Mouse (Mus musculus) layer of hippocampus, postnatal 25 days (tissue): ENCODE measurements around the gene Camta1. TPM values are rescaled to one million over a fixed set of nuclear protein-coding genes. Genes with fewer than 3 reads are reported as not detected.
A peak's percentile ranks its signal among the peaks of the same experiment; 100 is the strongest.

ENCODE experiments used
- DNase-seq, 2 experiments: peaks; one replicate each; pipeline ENCODE4 v3.0.0; 2022; ENCODE audit warnings: mixed read lengths in 2 of 2, low spot score in 1 of 2; ENCODE audit errors: extremely low spot score in 1 of 2
- total RNA-seq, 2 experiments: library from RNA; stranded (reverse); gene quantifications; 2 replicates each; pipeline ENCODE4 v1.2.3; 2021

Gene Camta1
- total RNA-seq, 2 experiments from 2014 or later, result 244 to 251 TPM

- DNase-seq, result no peak
These were observed 322.5 kb downstream of the Camta1 start for GRCm38 (mm10) chr4:151539167-151539525.

GRCm38 (mm10) chr4:151538446-151539166 lies 323.1 kb downstream of the Camta1 start:
- DNase-seq, result no peak

- no peak for DNase-seq
These were observed 325.7 kb downstream of the Camta1 start for GRCm38 (mm10) chr4:151535916-151536450.

GRCm38 (mm10) chr4:151533451-151533850 lies 328.2 kb downstream of the Camta1 start:
- no peak for DNase-seq

GRCm38 (mm10) chr4:151528436-151528835 lies 333.2 kb downstream of the Camta1 start:
- no peak for DNase-seq

- no peak for DNase-seq
These were observed 333.9 kb downstream of the Camta1 start for GRCm38 (mm10) chr4:151527763-151528162.

GRCm38 (mm10) chr4:151520103-151520502 lies 341.6 kb downstream of the Camta1 start:
- DNase-seq, result no peak

GRCm38 (mm10) chr4:151519011-151519410 lies 342.7 kb downstream of the Camta1 start:
- no peak for DNase-seq

- DNase-seq, result no peak
These were observed 344.5 kb downstream of the Camta1 start for GRCm38 (mm10) chr4:151516998-151517799.

- DNase-seq, result no peak
These were observed 346.4 kb downstream of the Camta1 start for GRCm38 (mm10) chr4:151515316-151515715.

- DNase-seq, result no peak
These were observed 350.6 kb downstream of the Camta1 start for GRCm38 (mm10) chr4:151511092-151511491.

- no peak for DNase-seq
These were observed 351.3 kb downstream of the Camta1 start for GRCm38 (mm10) chr4:151510417-151510816.

GRCm38 (mm10) chr4:151506701-151507100 lies 355.0 kb downstream of the Camta1 start:
- no peak for DNase-seq

GRCm38 (mm10) chr4:151498481-151499276 lies 363.0 kb downstream of the Camta1 start:
- DNase-seq, result no peak

- DNase-seq, result no peak
These were observed 365.1 kb downstream of the Camta1 start for GRCm38 (mm10) chr4:151496581-151496980.

GRCm38 (mm10) chr4:151495276-151495882 lies 366.3 kb downstream of the Camta1 start:
- no peak for DNase-seq

- DNase-seq, result no peak
These were observed 368.9 kb downstream of the Camta1 start for GRCm38 (mm10) chr4:151492786-151493185.

- DNase-seq, result no peak
These were observed 377.7 kb downstream of the Camta1 start for GRCm38 (mm10) chr4:151483977-151484313.

GRCm38 (mm10) chr4:151483299-151483976 lies 378.2 kb downstream of the Camta1 start:
- DNase-seq, result peak; percentile 66 to 90

GRCm38 (mm10) chr4:151480928-151481327 lies 380.7 kb downstream of the Camta1 start:
- no peak for DNase-seq
